Mouse (Mus musculus) intestine, embryonic 16.5 days (tissue): ENCODE results near the gene Gpbar1. TPM values are rescaled to one million over a fixed set of nuclear protein-coding genes. Genes with fewer than 3 reads are reported as not detected.

Source experiments
- ATAC-seq: fragments of 200-750 bp; cut with Nextera tagmentation; 2 replicates; pipeline ENCODE4 v1.8.0; 2017; ENCODE audit warnings: moderate TSS enrichment, moderate library complexity
- H3K27ac ChIP-seq: fragments of 300-500 bp; sonication (generic); 2 replicates; pipeline ENCODE4 v1.5.1; 2014; ENCODE audit warnings: mild to moderate bottlenecking, low read length
- H3K27me3 ChIP-seq: fragments of 300-500 bp; sonication (generic); replicated peaks from 2 replicates; pipeline ENCODE4 v1.6.1; 2014; ENCODE audit warnings: low read length, control low read depth, mixed read lengths; ENCODE audit not compliant: control insufficient read depth, insufficient read depth
- H3K36me3 ChIP-seq: fragments of 300-500 bp; sonication (generic); 2 replicates; pipeline ENCODE4 v1.6.1; 2014; ENCODE audit warnings: low read length, control low read depth; ENCODE audit not compliant: control insufficient read depth, insufficient read depth
- H3K4me1 ChIP-seq: fragments of 300-500 bp; sonication (generic); 2 replicates; pipeline ENCODE4 v1.6.1; 2014; ENCODE audit warnings: low read length, control low read depth, mixed read lengths; ENCODE audit not compliant: control insufficient read depth, insufficient read depth
- H3K4me2 ChIP-seq: fragments of 300-500 bp; sonication (generic); 2 replicates; pipeline ENCODE4 v1.6.1; 2014; ENCODE audit warnings: low read depth, low read length, control low read depth
- H3K4me3 ChIP-seq: fragments of 300-500 bp; sonication (generic); 2 replicates; pipeline ENCODE4 v1.5.1; 2014; ENCODE audit warnings: mild to moderate bottlenecking, low read length
- H3K9ac ChIP-seq: fragments of 300-500 bp; sonication (generic); 2 replicates; pipeline ENCODE4 v1.6.1; 2014; ENCODE audit warnings: low read depth, low read length
- H3K9me3 ChIP-seq: fragments of 300-500 bp; sonication (generic); 2 replicates; pipeline ENCODE4 v1.6.1; 2016; ENCODE audit warnings: low read length, control low read depth; ENCODE audit not compliant: control insufficient read depth
- WGBS: fragments of 180-500 bp; shearing (Covaris S2); extraction: QIAGEN DNeasy Blood & Tissue Kit; methylation state at CpG from one replicate; pipeline ENCODE4 v1.1.7; 2014; 5-methylcytosine and 5-hydroxymethylcytosine counted together
- polyA plus RNA-seq: library from polyadenylated mRNA; unstranded; fragments of >200 nt; fragmentation: Nextera tagmentation; extraction: Ambion mirVana; gene quantifications from 2 replicates; pipeline ENCODE4 v1.2.1, GENCODE M21; 2015

Gpbar1 gene
- polyA plus RNA-seq, 1 experiment from 2014 or later: 2.7 TPM

DNA sequence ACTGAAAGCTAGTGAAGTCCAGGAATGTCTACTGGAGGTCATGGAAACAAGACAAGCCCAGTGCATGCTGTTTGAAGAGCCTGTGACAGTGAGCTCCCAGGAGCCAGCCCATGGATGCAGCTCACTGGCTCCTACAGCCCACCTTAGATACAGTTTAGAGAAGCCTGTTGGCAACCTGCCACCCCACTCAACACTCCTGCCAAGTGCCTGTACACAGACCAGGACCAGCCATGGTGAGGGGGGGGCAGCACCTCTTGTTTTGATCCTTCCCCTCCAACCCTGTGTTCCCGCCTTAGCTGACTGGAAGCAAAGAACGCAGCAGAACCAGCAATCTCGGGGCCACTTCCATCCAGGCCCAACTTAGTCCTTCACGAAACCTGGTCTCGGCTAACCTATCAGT is 11.8 kb downstream of the Gpbar1 start:
- no peak overlapping the region for H3K9ac ChIP-seq
- no peak overlapping the region for H3K4me2 ChIP-seq
- no peaks in the 10 kb centered on the region for H3K27me3 ChIP-seq
- ATAC-seq: no peak
- WGBS: 80% methylated on average over 5 of the region's 5 CpGs
- no peak overlapping the region for H3K4me3 ChIP-seq
- H3K36me3 ChIP-seq: peaks cover 8% of the 10 kb centered on the region; the same call in 1 of the 2 replicates
- peaks cover 33% of the 10 kb centered on the region for H3K4me1 ChIP-seq
- no peaks in the 10 kb centered on the region for H3K9me3 ChIP-seq
- no peak overlapping the region for H3K27ac ChIP-seq

DNA sequence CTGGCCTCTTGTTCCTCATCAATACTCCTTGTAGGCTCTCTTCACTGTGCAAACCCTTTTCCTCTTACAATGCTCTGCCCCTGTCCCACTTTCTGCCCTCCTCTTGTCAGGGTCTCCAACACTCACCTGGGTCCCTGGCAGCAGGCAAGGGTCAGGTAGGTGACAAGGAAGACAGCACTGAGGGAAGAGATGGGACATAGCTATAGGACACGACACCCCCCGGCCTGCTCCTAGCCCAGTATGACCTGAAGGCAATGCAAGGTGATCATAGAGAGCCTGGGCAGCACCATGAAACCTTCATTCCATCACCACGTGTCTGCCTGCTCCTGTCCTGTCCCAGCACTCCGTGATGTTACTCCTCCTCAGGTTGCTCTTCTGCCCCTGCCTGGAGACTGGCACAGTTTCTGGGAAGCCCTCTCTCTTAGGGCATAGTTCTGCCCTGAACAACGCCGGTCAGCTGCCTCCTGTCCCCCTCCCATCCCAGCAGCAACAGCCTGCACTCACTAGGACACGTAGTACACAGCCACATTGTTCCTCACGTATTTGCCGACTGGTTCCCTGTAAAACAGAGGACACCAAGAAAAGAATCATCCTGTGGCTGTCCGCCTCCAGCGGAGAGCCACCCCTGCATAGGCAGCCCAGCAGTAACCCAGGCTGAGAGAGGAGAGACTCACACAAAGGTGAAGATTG is 14.1 kb downstream of the Gpbar1 start:
- Histone ChIP-seq H3K9ac (no peak overlapping the region), H3K36me3 (peaks cover 8% of the 10 kb centered on the region; the same call in 1 of the 2 replicates), H3K27ac (0 out of 2 replicates have a peak overlapping the region, but pooled peaks have one; percentile 17), H3K4me2 (no peak overlapping the region), H3K4me3 (no peak overlapping the region), H3K4me1 (peaks cover 45% of the 10 kb centered on the region), H3K9me3 (no peaks in the 10 kb centered on the region), H3K27me3 (no peaks in the 10 kb centered on the region)
- WGBS: 89% methylated on average over 11 of the region's 11 CpGs
- ATAC-seq: no peak

DNA sequence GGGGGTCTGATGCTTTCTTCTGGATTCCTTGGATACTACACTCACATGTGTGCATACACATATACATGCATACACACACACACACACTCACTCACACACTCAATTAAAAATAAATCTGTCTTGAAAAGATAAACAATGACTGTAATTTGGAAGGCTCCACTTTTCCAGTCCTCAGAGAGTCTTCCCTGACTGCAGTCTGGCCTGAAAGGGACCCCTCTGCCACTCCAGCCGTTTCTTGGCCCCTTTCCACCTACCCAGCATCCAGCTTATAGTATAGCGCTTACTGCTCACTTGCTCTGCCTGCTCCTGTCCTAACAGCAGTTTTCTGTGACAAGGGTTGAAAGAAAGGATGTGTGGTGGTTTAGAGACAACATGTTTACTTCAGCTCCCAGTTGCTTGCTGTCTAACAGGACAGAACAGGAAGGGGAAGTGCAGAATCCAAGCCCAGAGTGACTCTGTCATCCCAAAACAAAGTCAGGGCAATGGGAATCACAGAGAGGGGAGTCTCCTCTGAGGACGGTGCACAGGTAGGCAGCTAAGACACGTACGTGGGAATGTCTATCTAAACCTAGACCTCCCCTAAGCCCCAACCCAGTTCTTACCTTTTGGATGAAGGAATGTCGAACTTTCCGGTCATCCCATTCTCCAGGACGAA is 15.1 kb downstream of the Gpbar1 start:
- Histone ChIP-seq H3K9ac (no peak overlapping the region), H3K4me2 (no peak overlapping the region), H3K27ac (peak overlapping the region; percentile 30), H3K27me3 (no peaks in the 10 kb centered on the region), H3K9me3 (no peaks in the 10 kb centered on the region), H3K36me3 (peaks cover 4% of the 10 kb centered on the region; the same call in 1 of the 2 replicates), H3K4me1 (peaks cover 54% of the 10 kb centered on the region), H3K4me3 (no peak overlapping the region)
- 79% methylated on average over 8 of the region's 8 CpGs for WGBS
- no peak for ATAC-seq

DNA sequence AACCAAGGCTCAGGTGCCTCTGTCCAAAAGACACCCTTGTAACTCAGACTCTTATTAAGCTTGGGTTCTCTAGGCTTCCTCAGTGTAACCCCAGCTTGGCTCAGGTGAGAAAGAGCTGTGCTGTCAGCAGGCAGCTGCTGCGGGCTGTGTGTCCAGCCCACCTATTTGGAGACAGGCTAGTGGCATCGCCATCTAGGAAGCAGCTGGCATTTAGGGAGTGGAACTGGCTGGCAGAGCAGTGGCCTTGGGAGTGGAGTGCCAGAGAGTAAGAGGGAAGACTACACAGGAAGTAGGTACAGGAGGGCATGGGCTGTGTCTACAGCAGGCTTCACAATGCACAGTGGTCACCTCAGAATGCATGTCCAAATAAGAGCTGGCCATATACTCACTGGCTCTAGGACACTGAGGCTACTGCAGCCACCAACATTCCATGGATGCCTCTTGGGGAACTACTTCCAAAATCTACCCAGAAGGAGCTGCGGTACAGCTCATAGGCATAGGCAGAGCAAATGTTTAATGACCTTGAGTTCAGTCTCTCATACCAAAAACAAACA is 15.8 kb downstream of the Gpbar1 start:
- Histone ChIP-seq H3K27me3 (no peaks in the 10 kb centered on the region), H3K4me1 (peaks cover 58% of the 10 kb centered on the region), H3K4me3 (no peak overlapping the region), H3K36me3 (0 out of 2 replicates have a peak, but pooled peaks cover 3% of the 10 kb centered on the region), H3K9ac (no peak overlapping the region), H3K9me3 (no peaks in the 10 kb centered on the region), H3K4me2 (no peak overlapping the region), H3K27ac (peak overlapping the region; percentile 30)
- ATAC-seq: no peak
- WGBS: 83% methylated on average over 3 of the region's 3 CpGs

DNA sequence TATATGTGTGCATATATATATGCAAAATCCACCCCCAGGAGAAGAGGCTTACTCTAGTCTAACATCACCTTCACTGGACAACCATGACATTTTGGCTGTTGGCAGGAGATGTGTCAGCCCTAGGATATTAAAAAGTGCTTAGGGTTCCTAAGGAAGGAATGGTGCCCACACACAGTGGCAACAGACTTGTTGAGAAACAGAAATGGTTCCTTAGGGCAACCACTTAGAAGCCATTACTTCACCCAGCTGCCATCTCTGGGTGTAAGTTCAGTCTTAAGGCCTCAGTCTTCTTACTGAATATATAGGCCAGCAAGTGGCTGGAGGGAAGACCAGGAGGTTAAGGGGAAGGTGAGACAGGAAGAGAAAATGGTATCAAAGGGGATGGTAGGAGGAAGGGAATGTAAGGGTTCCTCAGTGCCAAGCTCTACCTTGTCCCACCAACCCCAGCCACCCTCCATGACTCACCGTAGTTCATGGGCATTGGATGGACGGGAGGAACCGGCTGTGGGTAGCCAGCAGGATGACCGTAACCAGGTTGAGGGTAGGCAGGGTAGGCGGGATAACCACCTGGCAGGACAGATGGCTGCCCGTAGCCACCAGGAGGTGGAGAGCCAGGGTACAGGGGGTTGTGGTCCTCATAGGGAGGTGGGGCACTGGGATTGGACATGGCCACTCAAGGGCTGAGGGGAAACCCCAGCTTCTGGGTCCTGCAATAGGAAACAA is 16.5 kb downstream of the Gpbar1 start:
- H3K4me3 ChIP-seq: peak overlapping the region; percentile 35

DNA sequence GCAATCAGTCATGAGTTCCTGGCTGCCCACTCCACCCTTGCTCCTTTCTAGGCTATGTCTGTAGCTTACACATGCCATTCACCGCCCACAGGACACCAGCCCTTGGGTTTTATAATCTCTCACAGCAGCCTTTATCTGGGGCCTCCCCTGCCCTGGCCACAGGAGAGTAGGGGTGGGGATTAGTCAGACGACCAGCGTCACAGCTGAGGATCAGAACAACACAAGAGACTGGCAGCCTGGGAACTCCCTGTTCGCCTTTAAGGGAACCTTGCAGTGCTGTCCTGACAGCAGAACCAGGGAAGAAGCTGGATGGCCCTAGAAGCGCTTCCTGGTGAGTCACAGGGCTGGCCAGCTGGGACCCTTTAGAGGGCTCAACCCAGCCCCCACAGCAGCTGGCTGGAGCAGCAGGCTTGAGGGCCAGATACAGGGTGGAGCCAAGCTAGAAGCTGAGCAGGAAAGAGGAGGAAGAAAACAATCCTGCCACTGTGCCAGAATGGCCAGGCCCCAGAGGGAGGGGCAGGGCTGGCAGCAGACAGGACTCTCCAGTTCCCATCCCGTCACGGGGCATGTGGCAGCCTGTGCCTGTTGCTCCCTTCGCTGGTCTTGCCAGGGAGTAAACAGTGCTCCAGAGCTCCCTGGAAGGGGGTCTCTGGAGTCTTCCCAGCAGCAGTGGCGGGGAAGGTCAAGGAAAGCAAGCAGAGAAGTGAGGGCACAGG is 17.3 kb downstream of the Gpbar1 start:
- Histone ChIP-seq H3K27me3 (no peaks in the 10 kb centered on the region), H3K4me1 (peaks cover 73% of the 10 kb centered on the region), H3K4me2 (peak overlapping the region; percentile 71), H3K36me3 (peaks cover 3% of the 10 kb centered on the region; the same call in 1 of the 2 replicates), H3K27ac (peak overlapping the region; percentile 99), H3K9ac (peak overlapping the region; percentile 65), H3K4me3 (peak overlapping the region; percentile 35), H3K9me3 (no peaks in the 10 kb centered on the region)
- peak; percentile 90 for ATAC-seq
- 5% methylated on average over 9 of the region's 9 CpGs for whole genome bisulfite sequencing

More for the DNA sequence above, 16.5 kb downstream of the Gpbar1 start:
- H3K4me2 ChIP-seq: peak overlapping the region; percentile 71
- WGBS: 77% methylated on average over 6 of the region's 6 CpGs
- H3K9me3 ChIP-seq: no peaks in the 10 kb centered on the region
- H3K27ac ChIP-seq: peak overlapping the region; percentile 99
- 0 out of 2 replicates have a peak, but pooled peaks cover 3% of the 10 kb centered on the region for H3K36me3 ChIP-seq
- no peak for ATAC-seq
- H3K4me1 ChIP-seq: peaks cover 66% of the 10 kb centered on the region
- peak overlapping the region; percentile 65 for H3K9ac ChIP-seq
- H3K27me3 ChIP-seq: no peaks in the 10 kb centered on the region

DNA sequence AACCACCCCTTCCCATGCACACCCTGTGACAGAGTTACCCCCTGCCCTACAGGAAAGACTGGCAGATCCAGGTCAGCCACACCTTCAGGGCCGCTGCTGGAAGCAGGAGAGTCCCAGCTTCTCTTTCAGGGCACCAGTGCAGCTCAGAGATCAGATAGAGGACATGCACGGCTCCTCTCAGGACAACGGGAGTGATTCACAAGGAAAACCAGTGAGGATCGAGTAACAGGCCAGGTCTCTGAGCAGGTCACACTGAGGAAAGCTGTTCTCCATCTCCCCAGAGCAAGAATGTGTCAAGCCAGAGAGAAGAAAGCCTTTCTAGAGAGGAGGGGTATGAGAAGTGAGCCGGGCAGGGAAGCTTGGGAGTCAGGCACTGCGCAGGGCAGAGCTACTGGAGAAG is 18.1 kb downstream of the Gpbar1 start:
- peak overlapping the region; percentile 71 for H3K4me2 ChIP-seq
- H3K9ac ChIP-seq: peak overlapping the region; percentile 65
- no peaks in the 10 kb centered on the region for H3K27me3 ChIP-seq
- H3K4me3 ChIP-seq: peak overlapping the region; percentile 35
- H3K4me1 ChIP-seq: peaks cover 82% of the 10 kb centered on the region
- H3K27ac ChIP-seq: peak overlapping the region; percentile 99
- WGBS: 17% methylated on average over 6 of the region's 6 CpGs
- peaks cover 3% of the 10 kb centered on the region; the same call in 1 of the 2 replicates for H3K36me3 ChIP-seq
- ATAC-seq: no peak; the same call in 1 of the 2 replicates
- no peaks in the 10 kb centered on the region for H3K9me3 ChIP-seq

DNA sequence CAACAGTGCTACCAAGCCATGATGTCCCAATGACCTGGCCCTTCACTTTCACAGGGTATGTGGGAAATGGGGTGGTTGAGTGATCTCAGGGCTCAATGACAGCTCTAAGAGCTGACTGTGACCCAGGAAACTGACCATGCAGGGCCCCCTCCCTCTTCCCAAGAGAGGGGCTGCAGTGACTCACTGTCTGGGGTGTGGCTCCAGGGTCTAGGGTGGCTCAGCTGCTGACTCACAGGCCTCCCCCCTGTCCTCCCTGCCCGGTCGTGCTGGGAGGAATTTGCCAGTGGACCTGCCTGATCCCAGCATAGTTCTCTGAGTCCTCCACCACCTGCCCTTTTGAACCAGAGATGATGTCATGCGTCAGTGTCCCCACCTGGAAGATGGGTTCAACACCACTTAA is 18.9 kb downstream of the Gpbar1 start:
- 48% methylated on average over 3 of the region's 3 CpGs for WGBS
- Histone ChIP-seq H3K4me2 (peak overlapping the region; percentile 71; the same call in 1 of the 2 replicates), H3K4me1 (peaks cover 89% of the 10 kb centered on the region)

More for the DNA sequence above, 18.9 kb downstream of the Gpbar1 start:
- Histone ChIP-seq H3K36me3 (peaks cover 3% of the 10 kb centered on the region; the same call in 1 of the 2 replicates), H3K27me3 (no peaks in the 10 kb centered on the region), H3K9me3 (no peaks in the 10 kb centered on the region), H3K9ac (0 out of 2 replicates have a peak overlapping the region, but pooled peaks have one; percentile 65), H3K27ac (peak overlapping the region; percentile 99), H3K4me3 (0 out of 2 replicates have a peak overlapping the region, but pooled peaks have one; percentile 35)
- no peak for ATAC-seq
